Mouse (Mus musculus): ENCODE results near the gene Dnajb4.

- TF ChIP-seq CTCF (IDR thresholded peaks at IDR 0.05; ENCODE audit: borderline replicate concordance, insufficient read depth, low read length) (no peak), POLR2A (IDR thresholded peaks at IDR 0.05; ENCODE audit: low read depth, low read length) (no peak)
These were observed 57.7 kb downstream of the Dnajb4 start for GRCm38 (mm10) chr3:152152483-152152804.

Data from embryonic fibroblast, embryonic 13.5 days (primary cell).